Mouse (Mus musculus): Measurements from ENCODE around the gene Nr2f1. TPM values are rescaled to one million over a fixed set of nuclear protein-coding genes. Genes with fewer than 3 reads are reported as not detected.

The Nr2f1 gene
- polyA plus RNA-seq, 1 experiment from 2014 or later: 67.5 TPM

DNA sequence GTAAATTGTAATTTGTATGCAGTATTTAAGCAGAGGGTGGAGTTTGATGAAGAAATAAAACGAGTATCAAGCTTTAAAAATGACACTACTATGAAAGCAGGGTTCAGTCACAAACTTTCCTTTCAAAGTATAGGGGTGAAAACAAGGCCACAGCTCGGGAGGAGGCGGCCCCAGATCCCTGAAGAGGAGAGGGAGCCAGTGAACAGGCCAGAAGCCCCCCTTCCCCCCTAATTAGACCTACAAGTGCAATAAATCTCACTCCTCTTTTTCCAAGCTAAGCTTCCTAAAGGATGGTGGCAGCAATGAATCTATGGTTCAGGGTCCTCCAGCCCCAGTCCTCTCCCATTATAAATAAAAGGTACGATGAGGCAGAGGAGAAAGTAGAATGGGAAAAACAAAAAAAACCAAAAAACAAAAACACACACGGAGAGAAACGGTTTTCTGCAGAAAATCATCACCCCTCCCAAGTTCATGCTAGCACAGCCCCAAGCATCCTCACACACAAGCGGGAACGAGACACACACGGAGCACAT is 2.2 kb downstream of the Nr2f1 start:
- Histone ChIP-seq H3K36me3 (ENCODE audit: control insufficient read depth, insufficient read depth, low read length) (peaks cover 10% of the 10 kb centered on the region), H3K27me3 (ENCODE audit: control insufficient read depth, insufficient read depth, low read length) (no peaks in the 10 kb centered on the region), H3K9ac (replicated peaks; ENCODE audit: low read length) (peak overlapping the region; percentile 100), H3K4me3 (replicated peaks; ENCODE audit: low read depth, low read length) (peak overlapping the region; percentile 87), H3K4me2 (ENCODE audit: low read length) (peak overlapping the region; percentile 82), H3K27ac (replicated peaks; ENCODE audit: low read depth, low read length) (peak overlapping the region; percentile 100), H3K4me1 (ENCODE audit: control insufficient read depth, insufficient read depth, low read length) (peaks cover 5% of the 10 kb centered on the region), H3K9me3 (ENCODE audit: control insufficient read depth, low read length) (no peaks in the 10 kb centered on the region)
- 0% methylated on average over 9 of the region's 9 CpGs for WGBS
- no peak for ATAC-seq (ENCODE audit: low FRiP score, low TSS enrichment)
- DNase-seq: peak; percentile 58

DNA sequence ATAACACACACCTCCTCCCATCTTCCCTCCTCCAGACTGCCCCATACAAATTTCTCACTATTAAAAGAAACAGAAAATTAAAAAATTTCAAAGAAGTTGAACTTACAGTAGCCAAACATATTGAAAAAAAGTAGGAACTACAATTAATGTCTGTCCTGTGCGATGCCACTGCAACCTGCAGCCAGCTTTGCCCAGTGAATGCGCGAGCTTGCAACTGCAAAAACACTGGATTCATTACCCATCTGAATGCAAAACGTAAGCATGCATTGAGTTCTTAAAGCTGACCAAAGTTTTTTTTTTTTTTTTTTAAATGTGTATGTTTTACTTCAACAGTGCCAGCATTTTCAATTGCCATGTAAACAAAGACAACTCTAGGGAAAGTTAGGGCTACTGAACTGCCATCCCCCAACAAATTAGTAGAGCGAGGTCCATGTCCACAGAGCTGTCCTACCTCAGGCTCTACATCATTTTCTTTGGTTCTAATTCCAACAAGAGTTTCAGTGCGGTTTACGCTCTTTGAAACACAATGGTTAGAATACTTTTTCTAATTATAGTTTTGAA is 3.2 kb downstream of the Nr2f1 start:
- peaks cover 15% of the 10 kb centered on the region for H3K4me1 ChIP-seq (ENCODE audit: control insufficient read depth, insufficient read depth, low read length)
- ATAC-seq (ENCODE audit: low FRiP score, low TSS enrichment): no peak
- H3K9ac ChIP-seq (replicated peaks; ENCODE audit: low read length): peak overlapping the region; percentile 100
- peaks cover 11% of the 10 kb centered on the region for H3K36me3 ChIP-seq (ENCODE audit: control insufficient read depth, insufficient read depth, low read length)
- no peaks in the 10 kb centered on the region for H3K9me3 ChIP-seq (ENCODE audit: control insufficient read depth, low read length)
- H3K4me3 ChIP-seq (replicated peaks; ENCODE audit: low read depth, low read length): peak overlapping the region; percentile 87
- WGBS: 7% methylated on average over 7 of the region's 7 CpGs
- H3K4me2 ChIP-seq (ENCODE audit: low read length): peak overlapping the region; percentile 82
- DNase-seq: peak; percentile 53
- H3K27me3 ChIP-seq (ENCODE audit: control insufficient read depth, insufficient read depth, low read length): no peaks in the 10 kb centered on the region
- H3K27ac ChIP-seq (replicated peaks; ENCODE audit: low read depth, low read length): peak overlapping the region; percentile 94

DNA sequence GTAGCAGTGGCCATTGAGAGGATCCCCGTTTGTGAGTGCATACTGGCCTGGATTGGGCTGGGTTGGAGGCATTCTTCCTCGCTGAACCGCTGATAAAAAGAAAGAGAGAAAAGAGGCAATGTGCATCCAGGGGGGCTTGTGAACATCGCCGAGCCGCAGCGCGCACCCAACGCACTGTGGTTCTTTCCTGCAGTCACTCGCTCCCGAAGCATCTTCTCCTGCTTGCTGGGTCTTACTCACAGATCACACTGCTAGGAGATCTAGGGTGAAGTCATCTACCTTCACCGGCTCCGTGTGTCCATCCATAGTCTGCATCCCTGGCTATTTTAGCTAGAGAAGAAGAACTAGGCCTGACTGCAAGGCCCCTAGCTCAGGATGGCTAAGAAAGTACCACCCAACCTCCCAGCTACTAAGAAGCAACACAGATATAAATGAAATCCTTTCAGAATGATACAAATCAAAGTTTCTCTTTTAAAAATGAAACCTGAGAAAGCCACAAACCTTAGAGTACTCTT is 3.9 kb downstream of the Nr2f1 start:
- peak overlapping the region; percentile 87 for H3K4me3 ChIP-seq (replicated peaks; ENCODE audit: low read depth, low read length)
- H3K9me3 ChIP-seq (ENCODE audit: control insufficient read depth, low read length): no peaks in the 10 kb centered on the region
- peaks cover 17% of the 10 kb centered on the region for H3K4me1 ChIP-seq (ENCODE audit: control insufficient read depth, insufficient read depth, low read length)
- H3K27me3 ChIP-seq (ENCODE audit: control insufficient read depth, insufficient read depth, low read length): no peaks in the 10 kb centered on the region
- 7% methylated on average over 13 of the region's 13 CpGs for WGBS
- peaks cover 14% of the 10 kb centered on the region for H3K36me3 ChIP-seq (ENCODE audit: control insufficient read depth, insufficient read depth, low read length)
- H3K4me2 ChIP-seq (ENCODE audit: low read length): peak overlapping the region; percentile 82
- ATAC-seq (ENCODE audit: low FRiP score, low TSS enrichment) (no peak), DNase-seq (no peak)
- peak overlapping the region; percentile 100 for H3K9ac ChIP-seq (replicated peaks; ENCODE audit: low read length)
- peak overlapping the region; percentile 94 for H3K27ac ChIP-seq (replicated peaks; ENCODE audit: low read depth, low read length)

DNA sequence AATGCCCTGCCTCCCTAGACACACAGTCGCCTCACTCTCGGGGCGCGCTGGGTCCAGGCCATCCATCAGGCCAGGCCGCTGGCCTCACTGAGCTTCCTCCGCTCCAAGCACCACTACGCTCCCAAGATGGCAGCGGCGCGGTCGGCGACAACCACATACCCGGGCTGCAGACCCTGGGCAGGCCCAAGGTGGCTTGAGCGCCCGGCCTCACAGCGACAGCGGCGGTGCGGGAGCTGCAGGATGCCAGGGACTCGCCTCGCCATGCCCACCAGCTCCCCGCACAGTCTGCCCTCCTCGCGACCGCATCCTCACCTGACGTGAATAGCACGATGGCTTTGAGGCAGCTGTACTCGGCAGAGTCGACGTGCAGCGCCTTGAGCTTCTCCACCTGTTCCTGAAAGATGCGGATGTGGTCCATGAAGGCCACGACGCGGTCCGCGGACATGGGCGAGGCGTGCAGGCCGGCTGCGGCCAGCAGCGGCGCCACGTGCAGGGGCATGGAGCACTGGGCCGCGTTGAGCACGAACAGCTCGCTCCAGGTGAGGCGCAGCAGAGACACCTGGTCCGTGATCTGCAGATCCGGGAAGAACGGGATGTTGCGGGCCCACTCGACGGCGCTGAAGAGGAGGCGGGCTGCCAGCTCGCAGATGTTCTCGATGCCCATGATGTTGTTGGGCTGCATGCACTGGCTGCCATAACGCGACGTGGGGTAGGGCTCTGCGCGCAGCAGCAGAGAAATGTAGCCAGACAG is 4.5 kb downstream of the Nr2f1 start:
- H3K4me1 ChIP-seq (ENCODE audit: control insufficient read depth, insufficient read depth, low read length): peaks cover 21% of the 10 kb centered on the region
- peak overlapping the region; percentile 82 for H3K4me2 ChIP-seq (ENCODE audit: low read length)
- peaks cover 4% of the 10 kb centered on the region; the same call in 1 of the 2 replicates for H3K27me3 ChIP-seq (ENCODE audit: control insufficient read depth, insufficient read depth, low read length)
- no peaks in the 10 kb centered on the region for H3K9me3 ChIP-seq (ENCODE audit: control insufficient read depth, low read length)
- peak overlapping the region; percentile 94 for H3K27ac ChIP-seq (replicated peaks; ENCODE audit: low read depth, low read length)
- 2% methylated on average over 64 of the region's 64 CpGs for WGBS
- H3K4me3 ChIP-seq (replicated peaks; ENCODE audit: low read depth, low read length): peak overlapping the region; percentile 87
- peaks cover 18% of the 10 kb centered on the region for H3K36me3 ChIP-seq (ENCODE audit: control insufficient read depth, insufficient read depth, low read length)
- ATAC-seq (ENCODE audit: low FRiP score, low TSS enrichment) (no peak; the same call in 1 of the 2 replicates), DNase-seq (peak; percentile 68)
- peak overlapping the region; percentile 100 for H3K9ac ChIP-seq (replicated peaks; ENCODE audit: low read length)

DNA sequence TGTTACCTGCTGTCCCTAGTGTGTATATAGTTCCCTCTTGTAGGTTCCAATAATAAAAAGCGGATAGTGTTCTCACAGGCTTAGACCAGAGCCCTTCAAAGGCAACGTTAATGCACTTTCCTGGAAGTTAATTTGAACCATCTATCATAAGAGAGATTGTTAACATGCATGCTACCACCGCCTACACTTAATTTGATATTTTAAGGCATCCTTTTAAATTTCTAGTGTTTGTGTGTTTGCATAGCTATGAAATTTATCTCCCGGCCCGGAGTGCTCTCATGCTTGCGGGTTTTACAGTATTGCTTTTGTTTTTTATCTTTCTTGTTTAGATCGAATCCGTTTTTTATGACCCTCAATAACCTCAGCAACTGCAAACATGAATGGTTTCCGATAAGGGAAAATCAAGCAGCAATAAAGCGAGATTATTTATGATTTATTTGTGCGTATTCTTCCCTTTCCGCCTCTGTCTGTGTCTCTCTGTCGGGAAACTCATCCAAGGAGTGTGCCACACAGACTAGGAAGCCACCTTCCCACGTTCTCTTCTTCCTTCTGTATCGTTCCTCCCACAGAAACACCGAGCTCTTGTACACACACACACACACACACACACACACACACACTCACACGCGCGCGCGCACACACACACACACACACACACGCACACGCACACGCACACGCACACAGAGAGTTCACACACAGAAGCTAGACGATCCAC is 5.3 kb downstream of the Nr2f1 start:
- Histone ChIP-seq H3K4me1 (ENCODE audit: control insufficient read depth, insufficient read depth, low read length) (peaks cover 24% of the 10 kb centered on the region), H3K9ac (replicated peaks; ENCODE audit: low read length) (peak overlapping the region; percentile 100), H3K36me3 (ENCODE audit: control insufficient read depth, insufficient read depth, low read length) (peaks cover 24% of the 10 kb centered on the region), H3K4me3 (replicated peaks; ENCODE audit: low read depth, low read length) (peak overlapping the region; percentile 87), H3K27me3 (ENCODE audit: control insufficient read depth, insufficient read depth, low read length) (peaks cover 4% of the 10 kb centered on the region; the same call in 1 of the 2 replicates), H3K27ac (replicated peaks; ENCODE audit: low read depth, low read length) (peak overlapping the region; percentile 94), H3K9me3 (ENCODE audit: control insufficient read depth, low read length) (no peaks in the 10 kb centered on the region), H3K4me2 (ENCODE audit: low read length) (peak overlapping the region; percentile 82)
- DNase-seq (no peak), ATAC-seq (ENCODE audit: low FRiP score, low TSS enrichment) (no peak)
- WGBS: 17% methylated on average over 26 of the region's 26 CpGs

DNA sequence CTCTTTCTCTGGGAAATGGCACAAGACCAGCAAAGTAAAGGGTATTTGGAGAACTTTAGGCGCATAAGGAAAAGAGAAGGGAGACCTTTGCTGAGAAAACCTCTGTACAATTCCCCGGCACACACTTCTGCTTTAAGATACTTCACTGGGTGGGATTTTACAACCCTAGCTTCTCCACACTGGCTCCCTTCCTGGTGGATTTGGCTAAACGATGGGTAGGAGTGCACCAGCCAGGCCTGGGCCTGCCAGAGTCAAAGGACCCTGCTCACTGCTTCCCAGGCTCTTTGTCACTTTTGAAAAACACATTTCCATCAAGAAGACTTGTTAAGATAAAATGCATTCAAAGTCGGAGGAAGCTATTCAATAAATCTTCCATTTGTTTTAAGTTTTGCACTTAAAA is 6.3 kb downstream of the Nr2f1 start:
- H3K9ac ChIP-seq (replicated peaks; ENCODE audit: low read length): peak overlapping the region; percentile 100
- peak overlapping the region; percentile 82 for H3K4me2 ChIP-seq (ENCODE audit: low read length)
- H3K27ac ChIP-seq (replicated peaks; ENCODE audit: low read depth, low read length): peak overlapping the region; percentile 94
- WGBS: 36% methylated on average over 4 of the region's 4 CpGs
- no peaks in the 10 kb centered on the region for H3K9me3 ChIP-seq (ENCODE audit: control insufficient read depth, low read length)
- H3K27me3 ChIP-seq (ENCODE audit: control insufficient read depth, insufficient read depth, low read length): peaks cover 10% of the 10 kb centered on the region; the same call in 1 of the 2 replicates
- H3K36me3 ChIP-seq (ENCODE audit: control insufficient read depth, insufficient read depth, low read length): peaks cover 24% of the 10 kb centered on the region
- ATAC-seq (ENCODE audit: low FRiP score, low TSS enrichment): no peak
- H3K4me1 ChIP-seq (ENCODE audit: control insufficient read depth, insufficient read depth, low read length): peaks cover 27% of the 10 kb centered on the region
- H3K4me3 ChIP-seq (replicated peaks; ENCODE audit: low read depth, low read length): peak overlapping the region; percentile 87
- DNase-seq: no peak

DNA sequence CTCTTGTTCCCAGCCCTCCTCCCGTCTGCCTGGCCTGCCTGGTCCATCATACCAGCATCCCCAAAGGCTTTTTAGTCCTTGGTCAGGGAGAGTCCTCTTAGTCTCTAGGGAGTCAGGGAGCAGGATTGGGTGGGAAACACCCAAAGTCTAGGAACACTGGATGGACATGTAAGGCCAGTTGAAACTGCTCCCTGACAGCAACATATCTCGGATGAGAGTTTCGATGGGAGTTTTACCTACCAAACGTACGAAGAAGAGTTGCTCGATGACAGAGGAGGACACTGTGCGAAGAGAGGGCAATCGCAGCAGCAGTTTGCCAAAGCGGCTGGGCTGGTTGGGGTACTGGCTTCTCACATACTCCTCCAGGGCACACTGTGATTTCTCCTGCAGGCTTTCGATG is 10.0 kb downstream of the Nr2f1 start:
- Histone ChIP-seq H3K27me3 (ENCODE audit: control insufficient read depth, insufficient read depth, low read length) (peaks cover 40% of the 10 kb centered on the region; the same call in 1 of the 2 replicates), H3K9me3 (ENCODE audit: control insufficient read depth, low read length) (no peaks in the 10 kb centered on the region), H3K4me2 (ENCODE audit: low read length) (peak overlapping the region; percentile 82), H3K4me3 (replicated peaks; ENCODE audit: low read depth, low read length) (peak overlapping the region; percentile 87), H3K27ac (replicated peaks; ENCODE audit: low read depth, low read length) (peak overlapping the region; percentile 72), H3K36me3 (ENCODE audit: control insufficient read depth, insufficient read depth, low read length) (peaks cover 18% of the 10 kb centered on the region), H3K4me1 (ENCODE audit: control insufficient read depth, insufficient read depth, low read length) (peaks cover 37% of the 10 kb centered on the region), H3K9ac (replicated peaks; ENCODE audit: low read length) (peak overlapping the region; percentile 100)
- DNase-seq (no peak), ATAC-seq (ENCODE audit: low FRiP score, low TSS enrichment) (no peak)
- 51% methylated on average over 10 of the region's 10 CpGs for WGBS

DNA sequence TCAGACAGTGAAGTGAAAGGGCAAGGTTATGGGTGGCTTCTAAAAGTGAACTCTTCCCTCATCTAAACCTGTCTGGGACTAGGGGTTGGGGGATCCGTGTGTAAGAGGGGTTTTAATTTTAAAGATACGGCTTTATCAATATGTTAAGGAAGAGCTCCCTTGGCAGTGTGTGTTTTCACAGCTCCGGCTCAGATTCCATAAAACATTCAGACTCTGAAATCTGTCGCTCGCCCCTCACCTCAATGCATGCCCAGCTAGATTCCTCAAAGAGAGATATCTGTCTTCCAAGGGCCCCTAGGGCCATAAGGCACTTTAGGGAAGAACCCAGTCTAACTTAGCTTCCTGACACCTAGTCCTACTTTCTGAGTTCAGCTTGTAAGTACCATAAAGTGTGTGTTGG is 11.7 kb downstream of the Nr2f1 start:
- Histone ChIP-seq H3K9ac (replicated peaks; ENCODE audit: low read length) (peak overlapping the region; percentile 21; the same call in 1 of the 2 replicates), H3K27me3 (ENCODE audit: control insufficient read depth, insufficient read depth, low read length) (peaks cover 45% of the 10 kb centered on the region; the same call in 1 of the 2 replicates), H3K36me3 (ENCODE audit: control insufficient read depth, insufficient read depth, low read length) (peaks cover 16% of the 10 kb centered on the region; the same call in 1 of the 2 replicates), H3K4me1 (ENCODE audit: control insufficient read depth, insufficient read depth, low read length) (peaks cover 41% of the 10 kb centered on the region), H3K4me2 (ENCODE audit: low read length) (peak overlapping the region; percentile 36), H3K4me3 (replicated peaks; ENCODE audit: low read depth, low read length) (no peak overlapping the region), H3K9me3 (ENCODE audit: control insufficient read depth, low read length) (no peaks in the 10 kb centered on the region), H3K27ac (replicated peaks; ENCODE audit: low read depth, low read length) (peak overlapping the region; percentile 64)
- ATAC-seq (ENCODE audit: low FRiP score, low TSS enrichment) (no peak), DNase-seq (no peak)
- WGBS: 46% methylated on average over 5 of the region's 5 CpGs
